Mouse (Mus musculus): ENCODE data around the gene Meox1. TPM values are rescaled to one million over a fixed set of nuclear protein-coding genes. Genes with fewer than 3 reads are reported as not detected.

The Meox1 gene
- polyA plus RNA-seq, 1 experiment from 2014 or later = 3.0 TPM

GRCm38 (mm10) chr11:101896546-101897361 is 2.6 kb upstream of the Meox1 start:
- no peak overlapping the region for H3K9ac ChIP-seq (ENCODE audit: low read length)
- H3K36me3 ChIP-seq (ENCODE audit: control insufficient read depth, insufficient read depth, low read length) = no peaks in the 10 kb centered on the region
- H3K27ac ChIP-seq (replicated peaks) = no peak overlapping the region
- H3K4me2 ChIP-seq (replicated peaks; ENCODE audit: low read depth) = no peak overlapping the region
- no peaks in the 10 kb centered on the region for H3K9me3 ChIP-seq (ENCODE audit: control insufficient read depth, low read length)
- no peak overlapping the region for H3K4me3 ChIP-seq (ENCODE audit: low read depth, low read length)
- 31% methylated on average over 13 of the region's 13 CpGs for WGBS
- no peaks in the 10 kb centered on the region; the same call in 1 of the 2 replicates for H3K4me1 ChIP-seq (replicated peaks; ENCODE audit: control insufficient read depth, insufficient read depth)
- ATAC-seq (ENCODE audit: low FRiP score, low TSS enrichment) = 0 out of 2 replicates have a peak, but pooled peaks have one; percentile 38
- DNase-seq (ENCODE audit: low spot score) = no peak
- no peak for TF ChIP-seq CTCF (IDR thresholded peaks at IDR 0.05; ENCODE audit: low read depth)
- TF ChIP-seq EP300 (optimal IDR thresholded peaks at IDR 0.05) = no peak
- no peaks in the 10 kb centered on the region for H3K27me3 ChIP-seq (ENCODE audit: control insufficient read depth, insufficient read depth, low read length)

- Histone ChIP-seq H3K9ac (ENCODE audit: low read length) (no peak overlapping the region), H3K4me3 (ENCODE audit: low read depth, low read length) (no peak overlapping the region), H3K27ac (replicated peaks) (no peak overlapping the region), H3K27me3 (ENCODE audit: control insufficient read depth, insufficient read depth, low read length) (no peaks in the 10 kb centered on the region), H3K9me3 (ENCODE audit: control insufficient read depth, low read length) (no peaks in the 10 kb centered on the region), H3K4me1 (replicated peaks; ENCODE audit: control insufficient read depth, insufficient read depth) (no peaks in the 10 kb centered on the region; the same call in 1 of the 2 replicates), H3K4me2 (replicated peaks; ENCODE audit: low read depth) (no peak overlapping the region), H3K36me3 (ENCODE audit: control insufficient read depth, insufficient read depth, low read length) (no peaks in the 10 kb centered on the region)
- DNase-seq (ENCODE audit: low spot score) (no peak), ATAC-seq (ENCODE audit: low FRiP score, low TSS enrichment) (no peak)
- 47% methylated on average over 15 of the region's 15 CpGs for WGBS
- TF ChIP-seq EP300 (optimal IDR thresholded peaks at IDR 0.05) (no peak), CTCF (IDR thresholded peaks at IDR 0.05; ENCODE audit: low read depth) (no peak)
These were observed 614 bp downstream of the Meox1 start for GRCm38 (mm10) chr11:101893560-101893959.

GRCm38 (mm10) chr11:101891451-101891850 is 2.7 kb downstream of the Meox1 start:
- Histone ChIP-seq H3K4me3 (ENCODE audit: low read depth, low read length) (no peak overlapping the region), H3K27ac (replicated peaks) (no peak overlapping the region), H3K36me3 (ENCODE audit: control insufficient read depth, insufficient read depth, low read length) (no peaks in the 10 kb centered on the region), H3K4me1 (replicated peaks; ENCODE audit: control insufficient read depth, insufficient read depth) (no peaks in the 10 kb centered on the region), H3K9me3 (ENCODE audit: control insufficient read depth, low read length) (no peaks in the 10 kb centered on the region), H3K27me3 (ENCODE audit: control insufficient read depth, insufficient read depth, low read length) (no peaks in the 10 kb centered on the region), H3K9ac (ENCODE audit: low read length) (no peak overlapping the region), H3K4me2 (replicated peaks; ENCODE audit: low read depth) (no peak overlapping the region)
- ATAC-seq (ENCODE audit: low FRiP score, low TSS enrichment) (no peak), DNase-seq (ENCODE audit: low spot score) (no peak)
- WGBS = 24% methylated on average over 11 of the region's 11 CpGs
- no peak for TF ChIP-seq CTCF (IDR thresholded peaks at IDR 0.05; ENCODE audit: low read depth)
- TF ChIP-seq EP300 (optimal IDR thresholded peaks at IDR 0.05) = no peak

- Histone ChIP-seq H3K4me3 (ENCODE audit: low read depth, low read length) (no peak overlapping the region), H3K9ac (ENCODE audit: low read length) (no peak overlapping the region), H3K4me1 (replicated peaks; ENCODE audit: control insufficient read depth, insufficient read depth) (0 out of 2 replicates have a peak, but pooled peaks cover 6% of the 10 kb centered on the region), H3K36me3 (ENCODE audit: control insufficient read depth, insufficient read depth, low read length) (no peaks in the 10 kb centered on the region), H3K4me2 (replicated peaks; ENCODE audit: low read depth) (0 out of 2 replicates have a peak overlapping the region, but pooled peaks have one; percentile 14), H3K27me3 (ENCODE audit: control insufficient read depth, insufficient read depth, low read length) (no peaks in the 10 kb centered on the region), H3K9me3 (ENCODE audit: control insufficient read depth, low read length) (no peaks in the 10 kb centered on the region), H3K27ac (replicated peaks) (no peak overlapping the region)
- TF ChIP-seq CTCF (IDR thresholded peaks at IDR 0.05; ENCODE audit: low read depth) = no peak
- TF ChIP-seq EP300 (optimal IDR thresholded peaks at IDR 0.05) = no peak
- ATAC-seq (ENCODE audit: low FRiP score, low TSS enrichment) = no peak
- DNase-seq (ENCODE audit: low spot score) = no peak
- WGBS = 5% methylated on average over 13 of the region's 13 CpGs
These were observed 4.4 kb downstream of the Meox1 start for GRCm38 (mm10) chr11:101889781-101890180.

GRCm38 (mm10) chr11:101888820-101889219 is 5.4 kb downstream of the Meox1 start:
- TF ChIP-seq CTCF (IDR thresholded peaks at IDR 0.05; ENCODE audit: low read depth) = no peak
- no peak for TF ChIP-seq EP300 (optimal IDR thresholded peaks at IDR 0.05)
- no peaks in the 10 kb centered on the region for H3K36me3 ChIP-seq (ENCODE audit: control insufficient read depth, insufficient read depth, low read length)
- H3K27me3 ChIP-seq (ENCODE audit: control insufficient read depth, insufficient read depth, low read length) = no peaks in the 10 kb centered on the region
- H3K4me2 ChIP-seq (replicated peaks; ENCODE audit: low read depth) = no peak overlapping the region
- no peak for ATAC-seq (ENCODE audit: low FRiP score, low TSS enrichment)
- H3K27ac ChIP-seq (replicated peaks) = no peak overlapping the region
- no peak overlapping the region for H3K9ac ChIP-seq (ENCODE audit: low read length)
- no peaks in the 10 kb centered on the region for H3K9me3 ChIP-seq (ENCODE audit: control insufficient read depth, low read length)
- H3K4me1 ChIP-seq (replicated peaks; ENCODE audit: control insufficient read depth, insufficient read depth) = 0 out of 2 replicates have a peak, but pooled peaks cover 6% of the 10 kb centered on the region
- no peak for DNase-seq (ENCODE audit: low spot score)
- 48% methylated on average over 6 of the region's 6 CpGs for WGBS
- H3K4me3 ChIP-seq (ENCODE audit: low read depth, low read length) = no peak overlapping the region

GRCm38 (mm10) chr11:101886436-101886835 is 7.7 kb downstream of the Meox1 start:
- H3K4me2 ChIP-seq (replicated peaks; ENCODE audit: low read depth) = no peak overlapping the region
- no peaks in the 10 kb centered on the region for H3K27me3 ChIP-seq (ENCODE audit: control insufficient read depth, insufficient read depth, low read length)
- 73% methylated on average over 12 of the region's 12 CpGs for WGBS
- H3K36me3 ChIP-seq (ENCODE audit: control insufficient read depth, insufficient read depth, low read length) = no peaks in the 10 kb centered on the region
- no peaks in the 10 kb centered on the region for H3K9me3 ChIP-seq (ENCODE audit: control insufficient read depth, low read length)
- no peak for ATAC-seq (ENCODE audit: low FRiP score, low TSS enrichment)
- peaks cover 9% of the 10 kb centered on the region; the same call in 1 of the 2 replicates for H3K4me1 ChIP-seq (replicated peaks; ENCODE audit: control insufficient read depth, insufficient read depth)
- H3K4me3 ChIP-seq (ENCODE audit: low read depth, low read length) = no peak overlapping the region
- 0 out of 2 replicates have a peak overlapping the region, but pooled peaks have one; percentile 30 for H3K27ac ChIP-seq (replicated peaks)
- TF ChIP-seq CTCF (IDR thresholded peaks at IDR 0.05; ENCODE audit: low read depth) (no peak), EP300 (optimal IDR thresholded peaks at IDR 0.05) (no peak)
- DNase-seq (ENCODE audit: low spot score) = no peak
- no peak overlapping the region for H3K9ac ChIP-seq (ENCODE audit: low read length)

Data from stomach, postnatal 0 days (tissue).